Mouse (Mus musculus): Measurements from ENCODE around the gene Ovol1. TPM values are rescaled to one million over a fixed set of nuclear protein-coding genes. Genes with fewer than 3 reads are reported as not detected.
A peak's percentile ranks its signal among the peaks of the same experiment; 100 is the strongest.

Gene Ovol1
- polyA plus RNA-seq, 1 experiment = not detected

GRCm38 (mm10) chr19:5570353-5571246, 10.2 kb upstream of the Ovol1 start:
- Histone ChIP-seq H3K4me3 (replicated peaks) (peak overlapping the region; percentile 80), H3K9me3 (no peaks in the 10 kb centered on the region), H3K4me1 (peaks cover 71% of the 10 kb centered on the region), H3K36me3 (replicated peaks; ENCODE audit: low read length) (peaks cover 34% of the 10 kb centered on the region), H3K27me3 (replicated peaks) (peaks cover 13% of the 10 kb centered on the region)
- TF ChIP-seq GATA1 (IDR thresholded peaks at IDR 0.05; ENCODE audit: borderline replicate concordance, low read length) (no peak), FLI1 (IDR thresholded peaks at IDR 0.05; ENCODE audit: low read length) (no peak)

- H3K4me3 ChIP-seq (replicated peaks) = peak overlapping the region; percentile 97
- H3K4me1 ChIP-seq = peaks cover 72% of the 10 kb centered on the region
- no peak for TF ChIP-seq GATA1 (IDR thresholded peaks at IDR 0.05; ENCODE audit: borderline replicate concordance, low read length)
- no peak for TF ChIP-seq FLI1 (IDR thresholded peaks at IDR 0.05; ENCODE audit: low read length)
- H3K36me3 ChIP-seq (replicated peaks; ENCODE audit: low read length) = peaks cover 34% of the 10 kb centered on the region
- peaks cover 24% of the 10 kb centered on the region for H3K27me3 ChIP-seq (replicated peaks)
- 0 out of 2 replicates have a peak, but pooled peaks cover 3% of the 10 kb centered on the region for H3K9me3 ChIP-seq
Observed at GRCm38 (mm10) chr19:5569521-5569920, 9.1 kb upstream of the Ovol1 start.

- Histone ChIP-seq H3K4me1 (peaks cover 75% of the 10 kb centered on the region), H3K4me3 (replicated peaks) (peak overlapping the region; percentile 97), H3K27me3 (replicated peaks) (peaks cover 33% of the 10 kb centered on the region), H3K36me3 (replicated peaks; ENCODE audit: low read length) (peaks cover 34% of the 10 kb centered on the region), H3K9me3 (0 out of 2 replicates have a peak, but pooled peaks cover 3% of the 10 kb centered on the region)
- TF ChIP-seq GATA1 (IDR thresholded peaks at IDR 0.05; ENCODE audit: borderline replicate concordance, low read length) (no peak), FLI1 (IDR thresholded peaks at IDR 0.05; ENCODE audit: low read length) (no peak)
Observed at GRCm38 (mm10) chr19:5568470-5569140, 8.2 kb upstream of the Ovol1 start.

- no peak for TF ChIP-seq GATA1 (IDR thresholded peaks at IDR 0.05; ENCODE audit: borderline replicate concordance, low read length)
- TF ChIP-seq FLI1 (IDR thresholded peaks at IDR 0.05; ENCODE audit: low read length) = no peak
- H3K9me3 ChIP-seq = 0 out of 2 replicates have a peak, but pooled peaks cover 3% of the 10 kb centered on the region
- peaks cover 41% of the 10 kb centered on the region for H3K27me3 ChIP-seq (replicated peaks)
- peak within 1 kb of the TSS; percentile 97 for H3K4me3 ChIP-seq (replicated peaks)
- H3K36me3 ChIP-seq (replicated peaks; ENCODE audit: low read length) = peaks cover 30% of the 10 kb centered on the region
- H3K4me1 ChIP-seq = peaks cover 67% of the 10 kb centered on the region
Observed at GRCm38 (mm10) chr19:5567534-5568469, 7.4 kb upstream of the Ovol1 start, which contains the start of gene Ap5b1. Gene Ap5b1 (plus strand): TSS chr19:5568025.

GRCm38 (mm10) chr19:5567180-5567533, 6.7 kb upstream of the Ovol1 start:
- Histone ChIP-seq H3K27me3 (replicated peaks) (peaks cover 47% of the 10 kb centered on the region), H3K36me3 (replicated peaks; ENCODE audit: low read length) (peaks cover 26% of the 10 kb centered on the region), H3K4me1 (peaks cover 61% of the 10 kb centered on the region), H3K4me3 (replicated peaks) (peak overlapping the region; percentile 97), H3K9me3 (0 out of 2 replicates have a peak, but pooled peaks cover 3% of the 10 kb centered on the region)
- no peak for TF ChIP-seq FLI1 (IDR thresholded peaks at IDR 0.05; ENCODE audit: low read length)
- TF ChIP-seq GATA1 (IDR thresholded peaks at IDR 0.05; ENCODE audit: borderline replicate concordance, low read length) = no peak

- H3K4me3 ChIP-seq (replicated peaks) = no peak overlapping the region
- peaks cover 54% of the 10 kb centered on the region for H3K4me1 ChIP-seq
- H3K27me3 ChIP-seq (replicated peaks) = peaks cover 56% of the 10 kb centered on the region
- TF ChIP-seq FLI1 (IDR thresholded peaks at IDR 0.05; ENCODE audit: low read length) = no peak
- no peak for TF ChIP-seq GATA1 (IDR thresholded peaks at IDR 0.05; ENCODE audit: borderline replicate concordance, low read length)
- peaks cover 25% of the 10 kb centered on the region for H3K36me3 ChIP-seq (replicated peaks; ENCODE audit: low read length)
- H3K9me3 ChIP-seq = 0 out of 2 replicates have a peak, but pooled peaks cover 3% of the 10 kb centered on the region
Observed at GRCm38 (mm10) chr19:5566316-5566715, 5.9 kb upstream of the Ovol1 start.

- no peak overlapping the region for H3K4me3 ChIP-seq (replicated peaks)
- peaks cover 91% of the 10 kb centered on the region for H3K27me3 ChIP-seq (replicated peaks)
- no peaks in the 10 kb centered on the region for H3K36me3 ChIP-seq (replicated peaks; ENCODE audit: low read length)
- H3K9me3 ChIP-seq = 0 out of 2 replicates have a peak, but pooled peaks cover 3% of the 10 kb centered on the region
- no peak for TF ChIP-seq FLI1 (IDR thresholded peaks at IDR 0.05; ENCODE audit: low read length)
- TF ChIP-seq GATA1 (IDR thresholded peaks at IDR 0.05; ENCODE audit: borderline replicate concordance, low read length) = no peak
- H3K4me1 ChIP-seq = peaks cover 48% of the 10 kb centered on the region
Observed at GRCm38 (mm10) chr19:5562776-5563175, 2.3 kb upstream of the Ovol1 start.

- Histone ChIP-seq H3K36me3 (replicated peaks; ENCODE audit: low read length) (no peaks in the 10 kb centered on the region), H3K4me3 (replicated peaks) (no peak overlapping the region), H3K4me1 (peaks cover 51% of the 10 kb centered on the region), H3K27me3 (replicated peaks) (peaks cover 99% of the 10 kb centered on the region), H3K9me3 (0 out of 2 replicates have a peak, but pooled peaks cover 3% of the 10 kb centered on the region)
- TF ChIP-seq GATA1 (IDR thresholded peaks at IDR 0.05; ENCODE audit: borderline replicate concordance, low read length) = no peak
- TF ChIP-seq FLI1 (IDR thresholded peaks at IDR 0.05; ENCODE audit: low read length) = no peak
Observed at GRCm38 (mm10) chr19:5561886-5562285, 1.4 kb upstream of the Ovol1 start.

GRCm38 (mm10) chr19:5561252-5561790, 875 bp upstream of the Ovol1 start:
- H3K4me1 ChIP-seq = peaks cover 51% of the 10 kb centered on the region
- H3K4me3 ChIP-seq (replicated peaks) = no peak overlapping the region
- H3K9me3 ChIP-seq = 0 out of 2 replicates have a peak, but pooled peaks cover 3% of the 10 kb centered on the region
- H3K36me3 ChIP-seq (replicated peaks; ENCODE audit: low read length) = no peaks in the 10 kb centered on the region
- TF ChIP-seq FLI1 (IDR thresholded peaks at IDR 0.05; ENCODE audit: low read length) (no peak), GATA1 (IDR thresholded peaks at IDR 0.05; ENCODE audit: borderline replicate concordance, low read length) (no peak)
- H3K27me3 ChIP-seq (replicated peaks) = peaks cover 100% of the 10 kb centered on the region
